ENCODE assay signal across 9 mouse cellular contexts in the genomic region with DNA sequence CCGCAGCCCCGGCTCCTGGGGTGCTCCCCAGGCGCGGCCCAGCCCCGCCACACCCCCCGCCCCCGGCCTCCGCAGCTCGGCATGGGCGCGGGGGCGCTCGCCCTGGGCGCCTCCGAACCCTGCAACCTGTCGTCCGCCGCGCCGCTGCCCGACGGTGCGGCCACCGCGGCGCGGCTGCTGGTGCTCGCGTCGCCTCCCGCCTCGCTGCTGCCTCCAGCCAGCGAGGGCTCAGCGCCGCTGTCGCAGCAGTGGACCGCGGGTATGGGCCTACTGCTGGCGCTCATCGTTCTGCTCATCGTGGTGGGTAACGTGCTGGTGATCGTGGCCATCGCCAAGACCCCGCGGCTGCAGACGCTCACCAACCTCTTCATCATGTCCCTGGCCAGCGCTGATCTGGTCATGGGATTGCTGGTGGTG. TPM values are rescaled to one million over a fixed set of nuclear protein-coding genes. Genes with fewer than 3 reads are reported as not detected.
DNase-seq lines count a peak whose midpoint lies in the region; ATAC-seq lines count a peak whose summit lies in the region.
"Had no signal": no experiment of that assay in that cellular context is flagged by ENCODE, and none has a peak within 500 bp of the region (broad histone marks: within the 10 kb centered on the region; RNA-seq: fewer than 3 reads in every experiment).

No protein-coding gene starts in this region.

- 1% methylated on average over 41 of the region's 48 CpGs for WGBS in kidney, embryonic 15.5 days
- 2% methylated on average over 17 of the region's 48 CpGs for WGBS in embryonic facial prominence, embryonic 12.5 days
- WGBS in hindbrain, embryonic 16.5 days = 1% methylated on average over 18 of the region's 48 CpGs
- WGBS in midbrain, embryonic 12.5 days = under 1% methylated on average over 37 of the region's 48 CpGs

- H3K27me3 ChIP-seq in kidney, embryonic 15.5 days = peaks cover 98% of the 10 kb centered on the region
- peaks cover 74% of the 10 kb centered on the region for H3K27me3 ChIP-seq in embryonic facial prominence, embryonic 12.5 days
- peaks cover 29% of the 10 kb centered on the region for H3K27me3 ChIP-seq in hindbrain, embryonic 16.5 days (replicated peaks; ENCODE audit: control insufficient read depth, insufficient read depth, low read length)
- peaks cover 85% of the 10 kb centered on the region for H3K27me3 ChIP-seq in midbrain, embryonic 12.5 days

- no peaks in the 10 kb centered on the region for H3K36me3 ChIP-seq in kidney, embryonic 15.5 days
- H3K36me3 ChIP-seq in embryonic facial prominence, embryonic 12.5 days = no peaks in the 10 kb centered on the region
- H3K36me3 ChIP-seq in hindbrain, embryonic 16.5 days (ENCODE audit: control insufficient read depth, insufficient read depth, low read length) = no peaks in the 10 kb centered on the region
- H3K36me3 ChIP-seq in midbrain, embryonic 12.5 days = no peaks in the 10 kb centered on the region

- H3K9ac ChIP-seq in kidney, embryonic 15.5 days = peak overlapping the region; percentile 40
- H3K9ac ChIP-seq in embryonic facial prominence, embryonic 12.5 days = peak overlapping the region; percentile 47
- peak overlapping the region; percentile 73 for H3K9ac ChIP-seq in hindbrain, embryonic 16.5 days (ENCODE audit: low read depth, low read length)
- peak overlapping the region; percentile 56; the same call in 1 of the 2 replicates for H3K9ac ChIP-seq in midbrain, embryonic 12.5 days (replicated peaks)

- peak overlapping the region; percentile 95 for H3K4me2 ChIP-seq in kidney, embryonic 15.5 days
- peak overlapping the region; percentile 99 for H3K4me2 ChIP-seq in embryonic facial prominence, embryonic 12.5 days (replicated peaks)
- H3K4me2 ChIP-seq in hindbrain, embryonic 16.5 days (ENCODE audit: low read length) = peak overlapping the region; percentile 97
- H3K4me2 ChIP-seq in midbrain, embryonic 12.5 days (replicated peaks) = peak overlapping the region; percentile 92

- peaks cover 33% of the 10 kb centered on the region for H3K4me1 ChIP-seq in kidney, embryonic 15.5 days
- peaks cover 31% of the 10 kb centered on the region for H3K4me1 ChIP-seq in embryonic facial prominence, embryonic 12.5 days
- peaks cover 30% of the 10 kb centered on the region for H3K4me1 ChIP-seq in hindbrain, embryonic 16.5 days (ENCODE audit: control insufficient read depth, insufficient read depth, low read depth, low read length)
- peaks cover 31% of the 10 kb centered on the region for H3K4me1 ChIP-seq in midbrain, embryonic 12.5 days

- no peaks in the 10 kb centered on the region for H3K9me3 ChIP-seq in kidney, embryonic 15.5 days (replicated peaks)
- H3K9me3 ChIP-seq in embryonic facial prominence, embryonic 12.5 days = no peaks in the 10 kb centered on the region
- no peaks in the 10 kb centered on the region for H3K9me3 ChIP-seq in hindbrain, embryonic 16.5 days (ENCODE audit: control insufficient read depth, low read length)
- H3K9me3 ChIP-seq in midbrain, embryonic 12.5 days = no peaks in the 10 kb centered on the region

- peak; percentile 54 for ATAC-seq in kidney, embryonic 15.5 days (replicated peaks; ENCODE audit: low FRiP score)
- ATAC-seq in embryonic facial prominence, embryonic 12.5 days (ENCODE audit: insufficient number of reproducible peaks, insufficient read depth, low FRiP score, low TSS enrichment) = no peak
- ATAC-seq in hindbrain, embryonic 16.5 days = peak; percentile 43
- ATAC-seq in midbrain, embryonic 12.5 days (ENCODE audit: low FRiP score, low read depth) = no peak

- no peak overlapping the region for H3K27ac ChIP-seq in kidney, embryonic 15.5 days
- no peak overlapping the region for H3K27ac ChIP-seq in embryonic facial prominence, embryonic 12.5 days
- H3K27ac ChIP-seq in hindbrain, embryonic 16.5 days (ENCODE audit: low read depth, low read length) = peak overlapping the region; percentile 56; the same call in 1 of the 2 replicates
- no peak overlapping the region for H3K27ac ChIP-seq in midbrain, embryonic 12.5 days (replicated peaks)
- H3K27ac ChIP-seq: macrophage had no signal

- no peak for DNase-seq in kidney, adult 9 months
- no peak for DNase-seq in cerebellum, postnatal 36 days
- DNase-seq in frontal cortex, postnatal 36 days (ENCODE audit: low spot score in 2 of 2) = no peak
- no peak for DNase-seq in spleen, postnatal 36 days (ENCODE audit: low spot score in 2 of 2)

- peak overlapping the region; percentile 53 for H3K4me3 ChIP-seq in kidney, embryonic 15.5 days (replicated peaks)
- peak overlapping the region; percentile 61 for H3K4me3 ChIP-seq in embryonic facial prominence, embryonic 12.5 days
- peak overlapping the region; percentile 64 for H3K4me3 ChIP-seq in hindbrain, embryonic 16.5 days (ENCODE audit: low read length)
- H3K4me3 ChIP-seq in midbrain, embryonic 12.5 days = peak overlapping the region; percentile 57

RNA-seq across cellular contexts. Expression of gene Adrb1, which starts 0.3 kb away (rescaled TPM):
- 0.23 and 0.36 TPM in 2 replicates for polyA plus RNA-seq in kidney, embryonic 15.5 days (2015; fragmentation: Nextera tagmentation; extraction: Ambion mirVana)
- 1.2 and 1.5 TPM in 2 replicates for polyA plus RNA-seq in embryonic facial prominence, embryonic 12.5 days (2016; fragmentation: Nextera tagmentation; extraction: Ambion mirVana)
- 0.56 and 0.71 TPM in 2 replicates for polyA plus RNA-seq in hindbrain, embryonic 16.5 days (2015; fragmentation: Nextera tagmentation; extraction: Ambion mirVana)
- 0.34 and 0.46 TPM in 2 replicates for polyA plus RNA-seq in midbrain, embryonic 12.5 days (2016; fragmentation: Nextera tagmentation; extraction: Ambion mirVana)

Comparison
In these comparisons a context has a peak if more than half of its experiments do, and no peak if none do; other contexts are left out.
1. ATAC-seq: peak in kidney, embryonic 15.5 days (single experiment) and hindbrain, embryonic 16.5 days (single experiment); none in embryonic facial prominence, embryonic 12.5 days (single experiment) and midbrain, embryonic 12.5 days (single experiment).
2. Peak in every context shown above with its lines, with median percentiles within 50 percentile points of each other: H3K4me2 ChIP-seq, H3K4me3 ChIP-seq and H3K9ac ChIP-seq.